Mouse (Mus musculus): Measurements from ENCODE around the gene Armc12. TPM values are rescaled to one million over a fixed set of nuclear protein-coding genes. Genes with fewer than 3 reads are reported as not detected.

The Armc12 gene
- polyA plus RNA-seq, 1 experiment from 2014 or later, result not detected

DNA sequence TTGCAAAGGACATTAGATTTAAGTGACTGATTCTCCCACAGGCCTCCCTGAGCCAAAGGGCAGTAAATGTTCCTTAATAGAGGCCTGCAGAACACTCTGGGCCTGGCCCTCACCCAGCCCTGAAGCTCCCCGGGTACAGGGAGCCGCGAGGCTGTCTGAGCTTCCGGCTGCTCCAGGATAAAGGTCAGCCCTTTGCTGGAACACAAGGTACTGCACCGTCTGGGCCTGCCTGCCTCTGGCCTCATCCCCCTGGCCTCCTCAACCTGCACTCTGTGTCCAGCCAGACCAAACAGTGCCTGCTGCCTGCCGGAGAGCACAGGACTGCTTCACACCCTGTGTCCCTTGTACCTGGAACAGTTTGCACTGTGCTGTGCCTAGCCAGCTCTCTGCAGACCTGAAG, 17.9 kb upstream of the Armc12 start:
- Histone ChIP-seq H3K4me2 (ENCODE audit: low read length) (no peak overlapping the region), H3K9me3 (replicated peaks; ENCODE audit: low read length) (no peaks in the 10 kb centered on the region), H3K4me1 (replicated peaks; ENCODE audit: insufficient read depth, low read length) (peaks cover 31% of the 10 kb centered on the region), H3K36me3 (ENCODE audit: insufficient read depth, low read length) (no peaks in the 10 kb centered on the region), H3K27ac (peak overlapping the region; percentile 85), H3K27me3 (ENCODE audit: insufficient read depth, low read length) (no peaks in the 10 kb centered on the region), H3K4me3 (replicated peaks; ENCODE audit: low read depth, low read length) (no peak overlapping the region), H3K9ac (ENCODE audit: low read depth, low read length) (peak overlapping the region; percentile 24; the same call in 1 of the 2 replicates)
- ATAC-seq (replicated peaks; ENCODE audit: low FRiP score, low read depth) (peak; percentile 85), DNase-seq (ENCODE audit: low spot score) (peak; percentile 61)
- 12% methylated on average over 6 of the region's 6 CpGs for WGBS
- no peak for TF ChIP-seq CTCF (IDR thresholded peaks at IDR 0.05; ENCODE audit: low read depth)

DNA sequence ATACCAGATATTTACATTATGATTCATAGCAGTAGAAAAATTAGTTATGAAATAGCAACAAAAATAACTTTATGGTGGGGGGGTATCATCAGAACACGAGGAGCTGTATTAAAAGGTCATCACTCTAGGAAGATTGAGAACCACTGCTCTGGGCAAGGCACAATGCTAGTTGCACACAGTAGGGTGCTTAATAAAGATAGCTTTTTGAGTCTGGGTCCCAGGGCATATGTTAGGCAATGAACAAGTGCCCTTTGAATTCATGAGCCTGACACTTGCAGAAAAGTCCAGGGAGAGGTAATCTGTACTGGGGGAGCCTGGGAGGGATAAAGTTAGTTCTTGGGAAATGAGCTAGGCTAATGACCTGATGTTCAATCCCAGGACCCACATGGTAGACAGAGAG, 17.3 kb upstream of the Armc12 start:
- Histone ChIP-seq H3K4me1 (replicated peaks; ENCODE audit: insufficient read depth, low read length) (peaks cover 32% of the 10 kb centered on the region), H3K4me2 (ENCODE audit: low read length) (no peak overlapping the region), H3K4me3 (replicated peaks; ENCODE audit: low read depth, low read length) (no peak overlapping the region), H3K9me3 (replicated peaks; ENCODE audit: low read length) (no peaks in the 10 kb centered on the region), H3K36me3 (ENCODE audit: insufficient read depth, low read length) (no peaks in the 10 kb centered on the region), H3K27ac (peak overlapping the region; percentile 85), H3K27me3 (ENCODE audit: insufficient read depth, low read length) (no peaks in the 10 kb centered on the region), H3K9ac (ENCODE audit: low read depth, low read length) (no peak overlapping the region)
- ATAC-seq (replicated peaks; ENCODE audit: low FRiP score, low read depth) (no peak), DNase-seq (ENCODE audit: low spot score) (no peak)
- 68% methylated on average over 1 of the region's 1 CpGs for WGBS
- TF ChIP-seq CTCF (IDR thresholded peaks at IDR 0.05; ENCODE audit: low read depth), result no peak

GRCm38 (mm10) chr17:28513844-28514243, 16.8 kb upstream of the Armc12 start:
- H3K9ac ChIP-seq (ENCODE audit: low read depth, low read length), result no peak overlapping the region
- 49% methylated on average over 7 of the region's 7 CpGs for WGBS

DNA sequence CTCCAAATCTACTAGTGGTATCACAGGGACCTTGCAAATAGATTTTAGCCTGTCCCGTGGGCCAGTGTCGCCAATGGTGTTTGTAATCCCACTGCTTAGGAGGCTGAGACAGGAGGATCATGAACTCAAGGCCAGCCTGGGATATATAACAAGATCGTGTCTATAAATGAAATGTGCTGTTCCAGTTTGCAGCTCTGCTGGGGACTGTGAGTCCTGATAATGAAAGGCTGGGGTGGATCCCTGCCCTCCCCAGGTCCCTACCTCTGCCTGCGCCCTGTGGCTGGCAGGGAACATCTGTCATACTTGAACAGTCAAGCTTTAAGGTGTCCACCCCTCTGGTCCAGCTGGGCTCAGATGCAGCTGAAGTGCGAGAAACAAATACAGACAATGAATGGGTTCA, 16.1 kb upstream of the Armc12 start:
- Histone ChIP-seq H3K27me3 (ENCODE audit: insufficient read depth, low read length) (no peaks in the 10 kb centered on the region), H3K36me3 (ENCODE audit: insufficient read depth, low read length) (no peaks in the 10 kb centered on the region), H3K4me1 (replicated peaks; ENCODE audit: insufficient read depth, low read length) (peaks cover 40% of the 10 kb centered on the region), H3K9me3 (replicated peaks; ENCODE audit: low read length) (no peaks in the 10 kb centered on the region), H3K4me3 (replicated peaks; ENCODE audit: low read depth, low read length) (no peak overlapping the region), H3K4me2 (ENCODE audit: low read length) (no peak overlapping the region), H3K9ac (ENCODE audit: low read depth, low read length) (no peak overlapping the region), H3K27ac (no peak overlapping the region)
- ATAC-seq (replicated peaks; ENCODE audit: low FRiP score, low read depth) (no peak), DNase-seq (ENCODE audit: low spot score) (no peak)
- WGBS, result 66% methylated on average over 5 of the region's 5 CpGs
- no peak for TF ChIP-seq CTCF (IDR thresholded peaks at IDR 0.05; ENCODE audit: low read depth)

More at GRCm38 (mm10) chr17:28513844-28514243, 16.8 kb upstream of the Armc12 start:
- no peak for DNase-seq (ENCODE audit: low spot score)
- Histone ChIP-seq H3K27ac (peak overlapping the region; percentile 37), H3K4me3 (replicated peaks; ENCODE audit: low read depth, low read length) (no peak overlapping the region), H3K36me3 (ENCODE audit: insufficient read depth, low read length) (no peaks in the 10 kb centered on the region), H3K4me2 (ENCODE audit: low read length) (no peak overlapping the region), H3K27me3 (ENCODE audit: insufficient read depth, low read length) (no peaks in the 10 kb centered on the region), H3K9me3 (replicated peaks; ENCODE audit: low read length) (no peaks in the 10 kb centered on the region), H3K4me1 (replicated peaks; ENCODE audit: insufficient read depth, low read length) (peaks cover 37% of the 10 kb centered on the region)
- no peak for ATAC-seq (replicated peaks; ENCODE audit: low FRiP score, low read depth)
- no peak for TF ChIP-seq CTCF (IDR thresholded peaks at IDR 0.05; ENCODE audit: low read depth)

- Histone ChIP-seq H3K9me3 (replicated peaks; ENCODE audit: low read length) (no peaks in the 10 kb centered on the region), H3K4me2 (ENCODE audit: low read length) (no peak overlapping the region), H3K9ac (ENCODE audit: low read depth, low read length) (no peak overlapping the region), H3K4me1 (replicated peaks; ENCODE audit: insufficient read depth, low read length) (peaks cover 37% of the 10 kb centered on the region), H3K27me3 (ENCODE audit: insufficient read depth, low read length) (no peaks in the 10 kb centered on the region), H3K4me3 (replicated peaks; ENCODE audit: low read depth, low read length) (no peak overlapping the region), H3K27ac (no peak overlapping the region), H3K36me3 (ENCODE audit: insufficient read depth, low read length) (no peaks in the 10 kb centered on the region)
- ATAC-seq (replicated peaks; ENCODE audit: low FRiP score, low read depth), result 0 out of 2 replicates have a peak, but pooled peaks have one; percentile 18
- no peak for TF ChIP-seq CTCF (IDR thresholded peaks at IDR 0.05; ENCODE audit: low read depth)
- DNase-seq (ENCODE audit: low spot score), result no peak
- WGBS, result 56% methylated on average over 10 of the region's 10 CpGs
Measured at GRCm38 (mm10) chr17:28515431-28516341, 14.9 kb upstream of the Armc12 start.

DNA sequence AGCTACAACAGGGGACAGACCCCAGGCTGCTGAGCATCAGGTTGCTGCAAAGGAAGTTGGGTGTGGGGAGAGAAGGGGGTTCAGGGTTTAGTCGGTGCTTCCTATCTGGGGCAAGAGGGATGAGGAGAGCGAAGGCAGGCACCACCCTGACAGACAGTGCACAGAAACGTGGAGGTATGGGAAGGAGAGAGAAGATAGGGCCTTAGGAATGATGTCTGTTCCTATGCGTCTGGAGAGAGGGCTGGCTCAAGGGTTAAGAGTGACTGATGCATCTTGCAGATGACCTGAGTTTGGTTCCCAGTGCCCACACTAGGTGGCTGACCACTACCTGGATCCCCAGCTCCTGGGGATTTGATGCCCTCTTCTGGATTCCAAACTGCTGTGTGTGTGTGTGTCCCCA, 13.7 kb upstream of the Armc12 start:
- H3K4me3 ChIP-seq (replicated peaks; ENCODE audit: low read depth, low read length), result no peak overlapping the region
- ATAC-seq (replicated peaks; ENCODE audit: low FRiP score, low read depth) (no peak), DNase-seq (ENCODE audit: low spot score) (no peak)
- 82% methylated on average over 4 of the region's 4 CpGs for WGBS
- 0 out of 2 replicates have a peak overlapping the region, but pooled peaks have one; percentile 32 for H3K27ac ChIP-seq
- no peaks in the 10 kb centered on the region for H3K36me3 ChIP-seq (ENCODE audit: insufficient read depth, low read length)
- no peaks in the 10 kb centered on the region for H3K27me3 ChIP-seq (ENCODE audit: insufficient read depth, low read length)
- H3K4me1 ChIP-seq (replicated peaks; ENCODE audit: insufficient read depth, low read length), result peaks cover 34% of the 10 kb centered on the region
- no peak overlapping the region for H3K9ac ChIP-seq (ENCODE audit: low read depth, low read length)
- H3K9me3 ChIP-seq (replicated peaks; ENCODE audit: low read length), result no peaks in the 10 kb centered on the region
- H3K4me2 ChIP-seq (ENCODE audit: low read length), result no peak overlapping the region
- TF ChIP-seq CTCF (IDR thresholded peaks at IDR 0.05; ENCODE audit: low read depth), result no peak

Measured in kidney, postnatal 0 days (tissue).